Mouse (Mus musculus) bone marrow macrophage, adult 2 months (primary cell): Measurements from ENCODE around the gene Ubash3a. TPM values are rescaled to one million over a fixed set of nuclear protein-coding genes. Genes with fewer than 3 reads are reported as not detected.

Experiments used
- H3K27ac ChIP-seq: 2 replicates; pipeline ENCODE4 v1.5.1; 2012; ENCODE audit warnings: low read depth, low read length; ENCODE audit not compliant: insufficient read depth
- H3K4me1 ChIP-seq: 2 replicates; pipeline ENCODE4 v1.6.1; 2012; ENCODE audit warnings: low read length; ENCODE audit not compliant: control insufficient read depth, insufficient read depth
- H3K4me3 ChIP-seq: 2 replicates; pipeline ENCODE4 v1.5.1; 2012; ENCODE audit warnings: mild to moderate bottlenecking, low read length, moderate library complexity; ENCODE audit not compliant: insufficient read depth
- CTCF ChIP-seq: IDR thresholded peaks from 2 replicates; pipeline ENCODE4 v1.5.1; 2012; ENCODE audit warnings: low read depth, mild to moderate bottlenecking, low read length, moderate library complexity
- POLR2A ChIP-seq: IDR thresholded peaks from 2 replicates; pipeline ENCODE4 v1.6.1; 2012; ENCODE audit warnings: mild to moderate bottlenecking, low read depth, low read length, borderline replicate concordance
- polyA plus RNA-seq: library from polyadenylated mRNA; stranded (reverse); fragments of >200 nt; gene quantifications from 2 replicates; pipeline ENCODE4 v1.2.4, GENCODE M21; 2012; ENCODE audit not compliant: missing spikeins, insufficient read depth, insufficient read length

Ubash3a gene
- polyA plus RNA-seq, result not detected in 2 replicates

DNA sequence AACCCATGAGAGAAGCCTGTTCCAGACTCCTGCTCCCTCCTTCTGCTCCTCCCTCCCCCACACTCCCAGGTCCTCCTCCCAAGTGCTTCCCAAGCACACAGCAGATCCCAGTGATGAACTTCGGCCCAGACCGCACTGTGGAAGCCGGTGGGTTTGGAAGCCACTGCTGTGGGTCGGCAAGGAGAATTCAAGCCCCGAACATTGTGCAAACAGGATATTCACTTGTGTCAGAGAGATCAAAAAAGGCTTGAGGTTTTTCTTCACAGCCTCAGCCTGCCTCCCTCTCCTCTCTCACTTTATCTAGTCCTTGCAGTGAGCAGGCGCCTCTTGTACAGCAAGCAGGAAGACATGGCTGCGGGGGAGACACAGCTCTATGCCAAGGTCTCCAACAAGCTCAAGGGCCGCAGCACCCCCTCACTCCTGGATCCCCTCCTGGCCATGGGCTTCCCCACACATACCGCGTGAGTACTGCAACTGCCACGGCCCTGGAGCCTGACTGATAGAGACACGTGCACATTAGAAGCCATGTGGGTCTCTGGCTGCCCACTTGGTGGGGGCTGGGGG, at the start of gene Ubash3a:
Gene Ubash3a, plus strand, starts transcription at position 103 of the 564 bp plus-strand sequence.
- Histone ChIP-seq H3K27ac (no peak within 1 kb of the TSS), H3K4me3 (no peak within 1 kb of the TSS), H3K4me1 (no peaks in the 10 kb centered on the region; the same call in 1 of the 2 replicates)
- TF ChIP-seq CTCF, result no peak
- no peak for TF ChIP-seq POLR2A

DNA sequence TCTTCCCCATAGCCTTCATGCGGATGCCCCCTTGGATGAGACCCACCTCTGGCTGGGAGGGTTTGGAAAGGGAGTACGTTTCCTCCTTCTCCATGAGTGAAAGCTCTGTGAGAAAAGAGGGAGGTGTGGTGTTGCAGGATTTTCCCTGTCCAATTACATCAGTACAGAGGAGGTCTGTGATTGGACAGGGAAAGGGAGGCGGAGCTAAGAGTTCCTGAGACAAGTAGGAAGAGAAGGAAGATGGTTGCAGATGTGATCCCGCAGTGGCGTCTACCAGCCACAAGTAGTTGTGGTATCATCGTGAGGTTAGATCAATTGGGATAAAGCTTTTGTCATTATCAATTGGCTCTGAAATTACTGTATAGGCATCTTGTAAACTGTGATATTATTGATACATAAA, 49.8 kb upstream of the Ubash3a start:
- H3K27ac ChIP-seq, result no peak overlapping the region

DNA sequence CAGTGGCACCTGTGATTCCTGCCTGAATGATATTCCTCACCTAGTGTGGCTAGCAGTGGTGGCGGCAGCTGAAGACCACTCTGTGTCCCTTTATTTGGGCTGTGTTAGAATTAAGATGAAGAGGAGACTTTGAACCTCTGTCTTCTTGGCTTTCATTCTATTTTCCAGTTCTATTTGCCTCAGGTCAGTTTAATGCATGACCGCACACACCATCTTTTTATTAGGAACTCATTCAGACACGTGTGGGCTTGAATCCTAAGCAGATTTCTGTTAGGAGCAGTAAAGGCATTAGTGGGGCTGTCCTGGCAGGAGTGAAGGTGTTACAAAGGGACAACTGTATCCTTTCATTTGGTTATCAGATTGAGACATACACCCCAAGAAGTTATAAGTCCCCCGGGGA, 47.4 kb upstream of the Ubash3a start:
- no peak overlapping the region for H3K4me3 ChIP-seq
- TF ChIP-seq POLR2A, result no peak
- no peak for TF ChIP-seq CTCF
- no peaks in the 10 kb centered on the region for H3K4me1 ChIP-seq
- H3K27ac ChIP-seq, result no peak overlapping the region

More for the DNA sequence above, 49.8 kb upstream of the Ubash3a start:
- Histone ChIP-seq H3K4me1 (no peaks in the 10 kb centered on the region), H3K4me3 (no peak overlapping the region)
- TF ChIP-seq POLR2A (no peak), CTCF (no peak)

DNA sequence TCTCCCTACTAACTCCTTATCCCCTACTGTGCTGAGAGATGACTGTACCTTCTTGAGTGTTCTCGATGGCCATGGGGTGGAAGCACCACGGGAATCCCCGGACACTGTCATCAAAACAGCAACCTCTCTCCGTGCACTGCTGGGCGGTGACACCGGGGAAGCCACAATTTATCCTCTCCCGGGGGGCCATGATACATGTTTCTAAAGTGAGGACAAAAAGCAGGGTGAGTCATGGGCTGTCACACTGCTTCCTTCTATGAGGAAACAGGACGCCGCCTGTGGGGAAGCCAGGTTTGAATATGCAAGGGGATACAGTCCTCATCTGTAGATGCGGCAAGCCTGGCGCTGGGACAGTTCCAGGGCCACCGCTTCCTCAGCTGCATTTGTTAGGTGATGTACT, 45.1 kb upstream of the Ubash3a start:
- Histone ChIP-seq H3K4me3 (no peak overlapping the region), H3K27ac (no peak overlapping the region), H3K4me1 (no peaks in the 10 kb centered on the region)
- no peak for TF ChIP-seq POLR2A
- no peak for TF ChIP-seq CTCF

DNA sequence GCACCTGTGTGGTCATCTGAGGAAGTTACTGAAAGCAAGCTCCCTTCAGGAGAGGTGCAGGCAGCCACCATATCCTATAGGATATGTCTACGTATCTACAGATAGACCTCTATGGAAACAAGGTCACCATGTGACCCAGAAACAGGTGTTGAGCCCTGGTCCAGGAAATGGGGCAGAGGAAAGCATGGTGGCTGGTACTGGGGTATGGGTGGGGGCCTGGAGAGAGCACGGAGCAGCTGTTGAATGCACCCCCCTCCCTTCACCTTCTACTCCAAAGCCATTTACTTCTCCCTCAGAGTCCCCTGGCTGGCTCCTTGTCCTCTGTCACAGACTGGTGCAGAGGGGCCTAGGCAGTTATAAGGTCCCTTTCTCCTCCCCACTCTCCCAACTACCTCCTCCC, 43.9 kb upstream of the Ubash3a start:
- TF ChIP-seq CTCF (no peak), POLR2A (no peak)
- H3K4me1 ChIP-seq, result no peaks in the 10 kb centered on the region
- no peak overlapping the region for H3K27ac ChIP-seq
- no peak overlapping the region for H3K4me3 ChIP-seq

DNA sequence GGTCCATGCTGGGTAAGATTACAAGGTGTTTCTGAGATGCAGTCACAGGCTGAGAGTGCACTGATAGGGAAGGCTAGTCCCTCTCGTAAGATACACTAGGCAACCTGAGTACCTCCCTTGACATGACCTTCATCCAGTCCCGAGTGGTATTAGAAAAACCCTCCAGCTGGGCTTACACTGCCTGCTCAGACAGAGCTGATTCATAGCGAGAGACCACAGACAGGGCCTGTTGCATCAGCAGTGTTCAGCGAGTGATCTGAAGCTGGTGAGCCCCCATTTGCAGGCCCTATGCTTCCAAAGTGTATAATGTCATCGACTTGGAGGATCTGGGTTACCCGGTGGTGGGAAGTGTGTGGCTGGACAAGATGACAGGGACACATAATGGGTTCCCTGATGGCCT, 42.5 kb upstream of the Ubash3a start, which contains the start of gene Tff1:
Gene Tff1, minus strand, starts transcription at position 151 of the 400 bp plus-strand sequence.
- no peak for TF ChIP-seq POLR2A
- no peak for TF ChIP-seq CTCF
- H3K27ac ChIP-seq, result no peak within 1 kb of the TSS
- H3K4me3 ChIP-seq, result no peak within 1 kb of the TSS
- no peaks in the 10 kb centered on the region for H3K4me1 ChIP-seq

DNA sequence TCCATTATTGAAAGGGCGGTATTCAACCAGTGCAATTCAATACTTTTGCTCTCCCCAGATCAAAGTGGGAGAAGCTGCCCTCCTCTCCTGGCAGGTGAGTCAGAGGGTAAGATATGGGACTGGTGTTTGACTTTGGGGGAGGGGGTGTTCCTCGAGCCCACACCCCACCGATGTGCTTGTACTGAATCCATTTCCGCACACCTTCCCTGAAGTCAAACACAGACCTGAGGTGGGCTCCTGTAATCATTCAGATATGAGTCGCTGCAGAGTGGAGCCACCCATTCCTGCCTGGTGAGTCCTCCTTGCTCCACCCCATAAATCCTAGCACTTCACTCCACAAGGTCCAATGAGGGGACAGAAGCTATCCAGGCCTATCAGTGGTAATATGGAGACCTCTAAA, 37.9 kb upstream of the Ubash3a start:
- Histone ChIP-seq H3K4me1 (no peaks in the 10 kb centered on the region), H3K27ac (no peak overlapping the region), H3K4me3 (no peak overlapping the region)
- TF ChIP-seq POLR2A (no peak), CTCF (no peak)

DNA sequence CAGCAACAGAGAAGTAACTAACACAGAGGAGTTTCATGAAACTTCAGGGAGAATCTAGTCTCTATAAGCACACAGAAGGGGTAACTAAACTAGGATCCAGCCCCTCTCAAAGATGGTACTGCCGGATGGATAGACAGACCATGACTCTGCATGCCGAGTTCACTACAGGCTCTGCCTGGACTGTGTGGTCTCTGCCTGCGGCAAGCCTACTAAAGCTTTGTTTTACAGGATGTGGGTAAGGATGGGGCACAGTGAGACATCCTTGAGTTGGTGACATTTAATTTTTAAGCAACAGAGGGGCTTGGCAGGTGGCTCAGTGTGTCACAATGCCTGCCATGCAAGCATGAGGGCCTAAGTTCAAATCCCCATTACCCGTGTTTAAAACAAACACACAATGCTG, 31.4 kb upstream of the Ubash3a start:
- Histone ChIP-seq H3K27ac (no peak overlapping the region), H3K4me3 (no peak overlapping the region), H3K4me1 (no peaks in the 10 kb centered on the region)
- TF ChIP-seq CTCF (no peak), POLR2A (no peak)

DNA sequence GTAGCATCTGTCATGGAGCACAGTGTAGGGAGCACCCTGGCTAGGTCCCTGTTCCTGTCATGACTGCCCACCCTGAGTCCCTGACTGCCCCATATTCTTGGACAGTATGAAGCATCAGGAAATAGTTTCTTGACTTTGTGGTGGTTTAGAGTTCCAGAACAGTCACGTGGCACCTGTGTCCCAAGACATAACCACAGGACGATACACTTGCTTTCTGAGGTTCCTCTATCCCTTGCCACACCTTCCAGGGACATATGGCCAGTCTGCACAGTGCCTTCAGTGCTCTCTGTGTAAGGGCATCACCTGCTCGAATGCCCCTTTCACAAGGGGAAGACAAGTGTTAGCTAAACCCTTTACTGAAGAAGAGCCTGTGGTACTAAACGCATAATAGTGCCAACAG, 26.2 kb upstream of the Ubash3a start:
- Histone ChIP-seq H3K4me1 (no peaks in the 10 kb centered on the region), H3K4me3 (no peak overlapping the region), H3K27ac (no peak overlapping the region)
- TF ChIP-seq POLR2A (no peak), CTCF (no peak)

DNA sequence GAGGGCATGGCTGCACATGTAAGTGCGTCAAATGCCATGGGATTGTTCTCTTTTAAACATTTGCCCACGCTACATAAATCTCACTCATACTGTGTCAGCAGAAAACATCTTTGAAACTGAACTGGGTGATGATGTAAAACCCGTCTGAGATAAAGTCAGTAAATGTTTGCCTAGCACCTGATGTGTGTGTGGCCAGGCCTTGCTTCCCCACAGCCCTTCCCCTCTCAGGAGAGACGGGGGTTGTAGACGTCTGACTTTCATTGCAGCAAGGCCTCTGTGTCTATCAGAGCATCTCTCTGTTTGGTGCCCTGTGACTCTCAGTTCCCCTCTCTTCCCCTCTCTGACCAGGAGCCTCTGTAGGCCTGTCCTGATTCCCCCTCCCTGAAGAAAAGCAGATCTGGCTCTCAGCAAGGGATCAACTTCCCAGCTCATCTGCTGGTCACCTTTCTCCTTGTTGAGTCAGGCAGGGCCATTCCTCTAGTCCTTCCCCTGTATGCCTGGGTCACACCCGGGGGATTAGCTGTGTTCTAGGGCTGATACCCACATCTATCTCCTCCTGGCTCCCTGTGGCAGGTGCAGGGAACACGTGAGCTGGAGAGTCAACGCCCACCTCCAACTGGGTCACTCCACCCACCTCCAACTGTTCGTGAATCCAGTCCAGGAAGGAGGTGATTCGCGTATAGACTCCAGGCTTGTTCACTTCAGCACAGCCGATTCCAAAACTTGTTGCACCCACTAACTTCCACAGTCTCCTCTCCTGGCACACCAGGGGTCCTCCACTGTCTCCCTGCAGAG, 24.3 kb upstream of the Ubash3a start:
- TF ChIP-seq POLR2A, result no peak
- H3K4me3 ChIP-seq, result no peak overlapping the region
- no peaks in the 10 kb centered on the region for H3K4me1 ChIP-seq
- H3K27ac ChIP-seq, result no peak overlapping the region
